Mouse (Mus musculus) cortical plate, adult 2 months (tissue): ENCODE data around the gene Topors. TPM values are rescaled to one million over a fixed set of nuclear protein-coding genes. Genes with fewer than 3 reads are reported as not detected.
"Not testable (repeated sequence)": the region's sequence is repeated elsewhere in the genome, so short reads cannot be mapped to it uniquely, and the experiment has no call there.

Experiments used
- H3K27ac ChIP-seq: fragments of 200-500 bp; 2 replicates; pipeline ENCODE4 v1.5.1; 2012; ENCODE audit warnings: low read length, control low read depth, inconsistent platforms; ENCODE audit not compliant: insufficient read depth
- H3K4me1 ChIP-seq: fragments of 200-500 bp; 2 replicates; pipeline ENCODE4 v1.6.1; 2011; ENCODE audit warnings: low read length; ENCODE audit not compliant: control insufficient read depth, insufficient read depth
- H3K4me3 ChIP-seq: fragments of 200-500 bp; 2 replicates; pipeline ENCODE4 v1.5.1; 2011; ENCODE audit warnings: mild to moderate bottlenecking, low read length, control low read depth; ENCODE audit not compliant: insufficient read depth
- CTCF ChIP-seq: fragments of 200-500 bp; IDR thresholded peaks from 2 replicates; pipeline ENCODE4 v1.5.1; 2011; ENCODE audit warnings: mild to moderate bottlenecking, control low read depth, low read length; ENCODE audit not compliant: insufficient read depth; ENCODE audit errors: extremely low read depth
- POLR2A ChIP-seq: fragments of 200-500 bp; IDR thresholded peaks from 2 replicates; pipeline ENCODE4 v1.6.1; 2011; ENCODE audit warnings: mild to moderate bottlenecking, low read length, control low read depth; ENCODE audit not compliant: insufficient read depth; ENCODE audit errors: extremely low read depth
- polyA plus RNA-seq: library from polyadenylated mRNA; depleted of rRNA; stranded (reverse); fragments of >200 nt; gene quantifications from 2 replicates; pipeline ENCODE4 v1.2.3, GENCODE M21; 2012; rRNA removed

Topors gene
- polyA plus RNA-seq, result 10.1 and 10.7 TPM in 2 replicates

GRCm38 (mm10) chr4:40269430-40270032 lies at the start of gene Topors, which contains the start of gene Smim27:
Gene Topors, minus strand, starts transcription at chr4:40269850.
Gene Smim27, plus strand, starts transcription at chr4:40269579.
- TF ChIP-seq CTCF, result no peak
- peak; percentile 97 for TF ChIP-seq POLR2A
- H3K27ac ChIP-seq, result peak within 1 kb of the TSS; percentile 79

GRCm38 (mm10) chr4:40317404-40317803 lies 47.8 kb upstream of the Topors start:
- Histone ChIP-seq H3K27ac (no peak overlapping the region), H3K4me1 (no peaks in the 10 kb centered on the region), H3K4me3 (no peak overlapping the region)
- TF ChIP-seq CTCF (no peak), POLR2A (no peak)

More at GRCm38 (mm10) chr4:40269430-40270032, at the start of gene Topors, which contains the start of gene Smim27:
- Histone ChIP-seq H3K4me1 (no peaks in the 10 kb centered on the region), H3K4me3 (peak within 1 kb of the TSS; percentile 49)

GRCm38 (mm10) chr4:40313026-40313425 lies 43.4 kb upstream of the Topors start:
- Histone ChIP-seq H3K4me3 (no peak overlapping the region), H3K4me1 (peaks cover 2% of the 10 kb centered on the region), H3K27ac (no peak overlapping the region)
- TF ChIP-seq CTCF (no peak), POLR2A (no peak)

GRCm38 (mm10) chr4:40312213-40312612 lies 42.6 kb upstream of the Topors start:
- H3K4me1 ChIP-seq, result peaks cover 2% of the 10 kb centered on the region
- TF ChIP-seq POLR2A (no peak), CTCF (no peak)
- H3K4me3 ChIP-seq, result no peak overlapping the region

GRCm38 (mm10) chr4:40310796-40311383 lies 41.2 kb upstream of the Topors start:
- TF ChIP-seq CTCF (no peak), POLR2A (no peak)
- Histone ChIP-seq H3K4me3 (no peak overlapping the region), H3K4me1 (peaks cover 2% of the 10 kb centered on the region), H3K27ac (no peak overlapping the region)

More at GRCm38 (mm10) chr4:40312213-40312612, 42.6 kb upstream of the Topors start:
- no peak overlapping the region for H3K27ac ChIP-seq

GRCm38 (mm10) chr4:40309682-40310081 lies 40.0 kb upstream of the Topors start:
- Histone ChIP-seq H3K4me1 (peaks cover 2% of the 10 kb centered on the region), H3K27ac (no peak overlapping the region), H3K4me3 (no peak overlapping the region)
- TF ChIP-seq POLR2A, result no peak
- TF ChIP-seq CTCF, result no peak

GRCm38 (mm10) chr4:40302445-40303125 lies 32.9 kb upstream of the Topors start:
- no peak for TF ChIP-seq POLR2A
- TF ChIP-seq CTCF, result no peak
- Histone ChIP-seq H3K4me1 (no peaks in the 10 kb centered on the region), H3K27ac (no peak overlapping the region), H3K4me3 (no peak overlapping the region)

- TF ChIP-seq CTCF (peak; percentile 74), POLR2A (no peak)
- no peaks in the 10 kb centered on the region for H3K4me1 ChIP-seq
- no peak overlapping the region for H3K27ac ChIP-seq
- no peak overlapping the region for H3K4me3 ChIP-seq
Observed at GRCm38 (mm10) chr4:40301076-40301789, 31.6 kb upstream of the Topors start.

GRCm38 (mm10) chr4:40299169-40299568 lies 29.5 kb upstream of the Topors start:
- TF ChIP-seq POLR2A (no peak), CTCF (no peak)
- H3K27ac ChIP-seq, result no peak overlapping the region
- no peaks in the 10 kb centered on the region for H3K4me1 ChIP-seq
- H3K4me3 ChIP-seq, result no peak overlapping the region

- H3K4me1 ChIP-seq, H3K27ac ChIP-seq, H3K4me3 ChIP-seq: not testable (repeated sequence)
Observed at GRCm38 (mm10) chr4:40291511-40291910, 21.9 kb upstream of the Topors start.
